Mouse (Mus musculus) lung, postnatal 10 days (tissue): ENCODE results near the gene Coa7.
"Not testable (repeated sequence)": the region's sequence is repeated elsewhere in the genome, so short reads cannot be mapped to it uniquely, and the experiment has no call there.

ENCODE experiments used
- DNase-seq: peaks from one replicate; pipeline ENCODE4 v3.0.0; 2021

The Coa7 gene

DNA sequence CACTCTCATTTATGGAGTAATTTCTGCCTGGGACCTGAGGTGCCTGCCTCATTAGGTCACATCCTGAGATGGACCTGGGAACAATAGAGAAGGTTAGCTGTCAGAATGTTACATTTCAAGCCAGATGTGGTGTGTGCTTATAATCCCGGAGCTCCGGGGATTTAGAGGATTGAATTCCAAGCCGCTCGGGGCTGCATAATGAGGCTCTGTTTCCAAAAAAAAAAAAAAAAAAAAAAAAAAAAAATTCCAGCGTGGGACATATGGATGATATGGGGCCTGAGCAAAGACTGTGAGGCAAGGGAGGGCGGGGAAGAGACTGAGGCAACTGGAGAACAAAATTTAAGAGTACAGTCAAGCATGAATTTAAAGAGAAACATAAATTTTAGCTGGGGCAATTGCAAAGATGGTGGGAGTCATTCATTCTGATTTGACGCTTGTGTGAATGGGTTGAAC lies 16.7 kb downstream of the Coa7 start:
- no peak for DNase-seq

DNA sequence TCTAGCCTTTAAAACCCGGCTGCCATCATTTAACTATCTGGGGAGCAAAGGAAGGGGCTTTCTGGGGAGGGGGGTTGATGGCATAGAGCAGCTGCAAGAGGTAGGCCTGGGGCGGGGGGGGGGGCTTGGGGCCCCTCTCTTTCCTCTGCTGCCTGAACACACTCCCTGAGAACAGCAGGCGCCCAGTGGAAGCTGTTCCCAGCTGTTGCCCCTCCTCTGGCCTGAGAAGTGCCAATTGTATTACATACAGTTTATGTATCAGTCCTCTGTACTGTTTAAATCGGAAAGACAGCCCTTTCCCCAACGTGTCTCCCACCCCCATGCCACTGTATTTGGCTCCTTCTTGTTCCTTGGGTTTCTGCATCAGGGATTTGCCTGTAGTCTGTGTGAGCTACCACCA lies 17.9 kb downstream of the Coa7 start:
- DNase-seq: no peak

DNA sequence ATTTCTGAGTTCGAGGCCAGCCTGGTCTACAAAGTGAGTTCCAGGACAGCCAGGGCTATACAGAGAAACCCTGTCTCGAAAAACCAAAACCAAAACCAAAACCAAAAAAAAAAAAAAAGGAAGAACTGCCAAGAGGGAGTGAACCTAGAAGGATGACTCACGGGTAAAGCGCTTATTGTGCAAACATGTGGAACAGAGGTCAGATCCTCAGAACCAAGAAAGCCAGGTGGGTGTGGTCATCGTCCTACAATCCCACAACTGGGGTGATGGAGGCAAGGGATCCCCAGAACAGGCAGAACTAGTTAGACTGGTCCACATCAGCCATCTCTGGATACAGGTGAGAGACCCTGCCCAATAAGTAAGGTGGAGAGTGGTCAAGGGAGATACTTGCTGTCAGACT lies 19.2 kb downstream of the Coa7 start:
- no peak for DNase-seq

DNA sequence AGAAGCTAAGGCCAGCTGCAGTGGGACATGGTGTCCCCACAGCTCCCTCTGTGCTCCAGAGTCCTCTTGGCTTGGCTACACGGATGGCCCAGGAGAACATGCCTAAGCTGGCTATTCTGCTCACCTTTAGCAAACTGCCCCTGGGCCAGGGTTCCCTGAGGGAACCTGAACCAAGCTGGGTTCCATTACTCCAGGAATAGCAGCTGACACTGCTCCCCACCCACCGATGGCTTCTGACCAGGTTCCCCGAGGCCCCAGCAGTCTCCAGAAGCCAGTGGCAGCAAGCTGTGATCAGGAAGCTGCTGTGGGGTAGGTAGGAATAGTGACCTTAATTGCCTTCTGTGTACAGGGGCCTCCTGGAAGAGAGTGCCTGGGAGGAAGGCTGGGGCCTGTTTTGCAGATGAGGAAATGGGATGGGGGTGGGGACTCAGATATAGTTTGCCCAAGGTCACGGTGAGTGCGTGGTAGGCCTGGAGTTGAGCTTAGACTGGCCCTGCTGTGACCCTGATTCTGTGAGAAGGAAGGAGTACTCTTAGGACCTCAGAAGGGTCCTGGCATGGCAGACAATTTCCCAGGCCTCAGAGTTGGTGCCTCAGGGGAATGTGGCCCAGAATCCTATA lies 20.4 kb downstream of the Coa7 start:
- DNase-seq: no peak

DNA sequence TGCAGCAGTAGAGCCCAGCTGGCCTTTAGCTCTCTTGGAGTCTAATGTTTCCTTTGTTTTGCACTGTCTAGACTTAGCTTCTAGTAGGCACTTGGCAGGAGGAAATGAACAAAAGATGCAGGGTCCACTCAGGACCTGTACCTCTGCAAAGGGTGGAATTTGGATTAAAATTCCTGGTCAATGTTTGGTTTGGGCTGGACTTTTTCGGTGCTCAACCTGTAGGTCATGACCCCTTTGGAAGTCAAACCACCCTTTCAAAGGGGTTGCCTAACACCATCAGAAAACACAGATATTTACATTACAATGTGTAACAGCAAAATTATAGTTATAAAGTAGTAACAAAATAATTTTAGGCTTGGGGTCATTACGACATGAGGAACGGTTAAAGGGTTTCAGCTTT lies 21.1 kb downstream of the Coa7 start:
- DNase-seq: no peak

DNA sequence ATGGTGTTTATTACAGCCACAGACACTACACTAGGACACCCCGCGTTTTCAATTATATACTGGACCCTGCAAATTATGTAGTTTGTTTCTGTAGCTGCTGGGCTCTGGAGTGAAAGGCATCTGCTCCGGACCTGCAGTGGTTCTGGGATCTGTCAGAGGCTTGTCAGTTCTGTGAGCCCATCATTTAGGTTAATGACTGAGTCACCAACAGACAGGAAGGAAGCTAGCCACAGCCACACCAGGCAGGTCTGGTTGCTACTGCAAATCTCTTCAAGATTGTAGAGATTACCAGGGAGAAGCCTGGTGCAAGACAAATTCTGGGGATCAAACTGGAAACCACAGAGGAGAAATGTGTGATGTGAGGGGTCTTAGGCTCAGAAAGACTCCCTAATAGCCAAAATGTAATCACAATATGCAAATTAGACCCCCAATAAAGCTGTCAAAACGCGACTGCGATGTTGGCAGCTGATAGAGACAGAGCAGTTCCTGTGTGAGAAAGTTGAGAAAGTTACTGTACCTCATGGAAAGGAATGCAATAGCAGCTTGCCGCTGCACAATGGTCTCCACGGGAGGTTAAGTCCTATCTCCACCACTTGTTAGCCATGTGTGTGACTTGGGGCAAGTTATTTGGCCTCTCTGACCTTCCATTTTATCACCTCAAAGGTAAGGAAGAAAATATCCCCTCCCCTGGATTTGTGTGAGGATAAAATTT lies 22.1 kb downstream of the Coa7 start:
- DNase-seq: no peak

DNA sequence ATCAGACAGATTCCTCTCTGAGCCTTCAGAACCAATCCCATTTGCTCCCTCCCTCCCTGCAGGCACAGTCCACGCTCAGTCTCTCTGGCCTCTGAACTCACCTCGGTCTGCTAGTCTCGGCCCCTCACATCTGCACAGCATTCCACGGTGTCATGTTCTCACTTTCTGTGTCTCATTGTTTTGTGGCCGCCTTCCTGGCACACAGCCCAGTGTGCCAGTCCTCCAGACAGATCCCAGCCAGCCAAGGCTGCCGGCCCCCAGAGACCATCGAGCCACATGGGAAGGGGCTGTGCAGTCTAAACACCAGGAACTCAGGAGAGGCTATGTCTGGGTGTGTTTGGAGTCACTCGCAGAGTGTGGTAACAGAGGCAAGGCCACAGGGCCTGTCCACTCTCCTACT lies 22.9 kb downstream of the Coa7 start:
- DNase-seq: peak; percentile 54

DNA sequence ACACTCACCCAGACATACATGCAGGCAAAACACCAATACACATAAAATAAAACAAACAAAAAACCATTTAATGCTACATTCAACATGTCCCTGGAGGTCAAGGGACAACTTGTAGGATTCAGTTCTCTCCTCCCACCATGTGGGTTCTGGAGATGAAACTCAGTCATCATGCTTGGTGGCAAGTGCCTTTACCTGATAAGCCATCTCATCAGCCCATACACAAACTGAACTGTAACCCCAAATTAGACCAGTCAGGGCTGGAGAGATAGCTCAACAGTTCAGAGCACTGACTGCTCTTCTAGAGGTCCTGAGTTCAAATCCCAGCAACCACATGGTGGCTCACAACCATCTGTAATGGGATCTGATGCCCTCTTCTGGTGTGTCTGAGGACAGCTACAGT lies 25.7 kb downstream of the Coa7 start:
- not testable (repeated sequence) for DNase-seq

DNA sequence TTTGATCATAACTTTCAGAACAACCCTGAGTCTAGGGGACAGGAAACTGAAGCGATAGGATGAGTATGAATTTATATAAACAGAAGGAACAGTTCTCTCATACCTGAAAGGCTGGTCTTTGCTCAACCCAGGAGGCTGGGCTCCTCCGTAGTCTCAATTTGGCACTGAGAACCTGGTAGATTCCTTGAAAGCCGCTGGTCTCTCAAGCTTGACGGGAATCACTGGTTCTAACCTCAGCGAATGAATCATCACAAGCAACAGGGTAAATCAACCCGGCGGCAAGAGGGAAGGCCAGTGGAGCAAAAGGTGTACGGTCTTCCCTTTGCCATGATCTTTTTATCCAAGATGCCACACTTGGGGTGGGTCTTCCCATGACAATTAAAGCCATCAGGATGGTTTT lies 29.5 kb downstream of the Coa7 start:
- DNase-seq: no peak

DNA sequence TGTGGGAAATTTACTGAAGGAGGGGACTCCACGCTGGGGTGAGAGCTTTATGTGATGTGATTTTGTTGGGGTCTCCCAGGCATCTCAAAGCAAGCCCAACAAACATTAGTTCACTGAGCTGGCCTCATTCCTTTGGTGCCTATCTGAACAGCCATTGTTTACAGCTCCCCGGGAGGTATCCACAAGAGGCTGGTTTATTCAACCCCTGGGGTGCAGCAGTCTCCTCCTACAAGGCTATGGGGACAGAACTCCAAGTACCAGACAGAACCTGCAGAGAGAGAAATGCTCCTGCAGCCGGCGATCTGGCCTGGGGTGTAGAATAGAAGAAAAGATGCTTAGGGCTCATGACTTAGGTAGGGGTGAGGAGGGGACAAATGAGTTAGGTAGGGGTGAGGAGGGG lies 30.6 kb downstream of the Coa7 start:
- no peak for DNase-seq

DNA sequence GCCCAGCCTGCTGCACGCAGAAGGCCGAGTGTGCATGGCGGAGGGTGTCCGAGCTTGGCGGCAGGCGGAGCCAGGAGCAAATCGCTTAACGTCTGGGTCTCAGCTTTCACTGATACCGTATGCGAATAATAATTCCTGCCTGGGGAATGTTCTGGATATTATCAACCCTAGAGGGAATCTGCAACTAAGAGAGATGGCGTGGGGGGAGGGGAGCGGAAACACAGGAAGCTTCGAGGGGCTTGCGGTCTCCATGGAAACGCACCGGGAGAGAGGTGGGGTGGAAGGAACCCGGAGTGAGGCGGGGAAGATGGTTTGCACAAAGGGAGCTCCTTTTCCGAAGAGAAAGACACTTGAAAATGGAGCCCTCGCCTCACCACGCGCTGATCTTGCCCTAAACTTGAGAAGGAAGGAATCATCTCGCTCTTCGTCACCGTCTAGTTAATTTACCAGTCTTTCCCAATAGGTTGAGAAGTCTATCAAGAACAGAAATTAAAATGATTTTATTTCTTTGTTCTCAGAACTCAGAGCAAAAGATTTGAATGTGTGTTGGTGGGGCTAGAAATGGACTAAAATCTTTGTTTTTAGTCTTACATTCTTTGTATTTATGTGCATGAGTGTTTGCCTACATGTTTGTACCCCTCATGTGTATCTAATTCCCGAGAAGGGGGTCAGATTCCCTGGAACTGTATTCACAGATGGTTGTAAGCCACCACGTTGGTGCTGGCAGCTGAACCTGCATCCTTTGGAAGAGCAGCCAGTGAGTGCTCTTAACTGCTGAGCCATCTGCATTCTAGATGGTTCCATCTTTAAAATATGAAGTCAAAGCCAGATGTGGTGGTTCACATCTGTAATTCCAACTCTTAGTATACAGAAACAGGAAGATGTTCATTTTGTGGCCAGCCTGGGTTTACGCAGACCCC lies 32.5 kb downstream of the Coa7 start:
- peak; percentile 75 for DNase-seq

DNA sequence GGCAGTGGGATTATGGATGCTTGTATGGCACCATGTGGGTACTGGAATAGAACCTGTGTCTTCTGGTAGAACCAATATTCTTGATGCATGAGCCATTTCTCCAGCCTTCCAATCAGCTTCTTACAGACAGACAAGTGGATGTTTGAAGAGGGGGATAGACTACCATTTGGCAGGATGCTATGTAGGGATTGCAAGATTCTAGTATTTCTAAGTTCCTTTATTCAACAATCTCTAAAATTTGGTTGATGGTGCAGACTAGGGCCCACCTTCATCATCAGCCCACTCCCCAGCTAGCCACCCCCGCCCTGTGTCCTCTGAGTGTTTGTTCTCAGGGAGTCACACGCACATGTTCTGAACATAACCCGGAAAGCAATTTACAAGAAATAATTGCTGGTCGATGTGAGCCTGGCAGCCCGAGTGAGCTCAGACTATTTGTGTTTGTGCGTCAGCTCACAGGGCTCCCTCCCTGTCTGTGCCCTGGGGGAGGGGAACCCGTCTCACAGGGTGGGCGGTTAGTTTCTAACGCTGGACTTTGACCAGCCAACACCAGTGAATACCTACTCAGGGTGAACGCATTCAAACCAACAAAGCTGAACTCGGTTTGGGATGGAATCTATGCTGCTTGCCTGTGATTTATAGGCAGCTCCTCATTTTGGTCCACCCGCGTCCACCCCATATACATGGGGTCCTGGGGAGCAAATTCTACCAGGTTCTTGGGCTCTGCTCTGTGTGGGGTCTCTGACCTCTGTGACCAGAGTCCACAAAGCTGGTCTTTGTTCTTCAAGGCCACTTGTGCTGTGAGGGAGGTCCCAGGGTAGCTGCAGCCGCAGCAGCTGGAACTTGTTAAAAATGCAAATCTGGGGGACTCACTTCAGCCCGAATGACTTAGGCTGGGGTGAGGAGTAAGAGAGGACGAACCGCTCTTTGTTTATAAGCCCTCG lies 34.7 kb downstream of the Coa7 start:
- no peak for DNase-seq

DNA sequence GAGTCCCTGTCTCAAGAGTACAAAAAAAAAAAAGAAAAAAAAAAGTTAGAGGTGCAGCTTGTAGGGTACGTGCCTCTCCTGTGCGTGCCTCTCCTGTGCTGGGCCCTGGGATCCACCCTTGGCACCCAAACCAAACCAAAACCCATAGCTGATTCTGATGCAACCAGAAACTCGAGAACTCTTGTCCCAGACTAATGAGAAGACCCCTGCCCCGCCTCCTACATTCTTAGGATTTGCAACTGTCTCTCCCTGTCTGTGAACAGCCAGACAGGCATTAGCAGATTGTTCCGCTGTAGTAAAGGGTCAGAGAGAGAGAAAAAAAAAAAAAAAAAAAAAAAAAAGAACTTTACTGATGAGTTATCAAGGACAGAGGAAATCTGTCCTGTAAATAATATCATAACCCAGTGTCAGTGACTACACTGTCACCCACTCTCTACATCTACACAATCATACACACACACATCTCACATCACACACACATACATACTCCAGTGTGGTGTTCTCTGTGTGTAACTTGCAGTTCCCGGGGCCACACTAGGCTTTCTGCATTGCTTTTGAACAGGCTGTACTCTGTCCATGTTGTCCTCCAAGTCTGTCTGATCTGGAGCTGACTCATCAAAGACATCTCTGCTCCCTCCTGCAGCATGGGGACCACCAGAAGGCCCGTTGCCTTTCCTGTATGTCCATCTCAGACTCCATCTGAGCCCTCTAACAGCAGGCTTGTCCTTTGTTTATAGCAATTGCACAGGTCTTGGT lies 35.6 kb downstream of the Coa7 start:
- peak; percentile 61 for DNase-seq

DNA sequence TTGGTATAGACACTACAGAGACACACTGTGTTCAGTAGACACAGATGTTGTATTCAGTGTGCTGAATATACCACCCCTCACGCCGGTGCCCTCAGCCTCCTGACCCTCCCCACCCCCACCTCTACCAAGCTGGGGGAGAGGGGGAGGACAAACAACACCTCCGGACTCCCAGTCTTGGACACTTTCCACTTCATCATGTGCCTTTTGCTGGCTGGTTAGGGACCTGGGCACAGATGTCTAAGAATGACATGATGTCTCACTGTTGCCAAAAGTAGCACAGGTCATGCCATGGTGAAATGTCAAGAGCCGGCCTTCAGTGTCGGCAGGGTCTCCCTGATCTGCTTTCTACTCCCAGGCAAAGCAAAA lies 36.2 kb downstream of the Coa7 start:
- DNase-seq: no peak

DNA sequence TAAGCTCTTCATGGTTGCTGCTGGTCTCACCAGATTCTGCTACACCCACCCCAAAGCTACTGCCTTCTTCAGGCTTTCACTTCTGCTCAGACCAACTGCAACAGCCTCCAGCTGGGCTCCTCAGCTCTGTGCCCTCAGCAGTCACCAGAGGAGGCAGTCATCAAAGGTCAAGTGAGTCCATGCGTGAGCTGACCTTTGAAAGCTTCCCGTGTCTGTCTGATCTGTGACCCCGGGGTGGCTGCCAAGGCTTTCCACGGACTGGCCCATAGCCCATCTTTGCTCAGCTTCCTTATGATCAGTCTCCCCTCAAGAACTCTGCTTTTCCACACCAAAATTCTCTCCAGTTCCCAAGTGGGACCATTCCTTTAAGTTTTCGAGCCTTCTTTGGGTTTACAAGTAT lies 41.3 kb downstream of the Coa7 start:
- no peak for DNase-seq

DNA sequence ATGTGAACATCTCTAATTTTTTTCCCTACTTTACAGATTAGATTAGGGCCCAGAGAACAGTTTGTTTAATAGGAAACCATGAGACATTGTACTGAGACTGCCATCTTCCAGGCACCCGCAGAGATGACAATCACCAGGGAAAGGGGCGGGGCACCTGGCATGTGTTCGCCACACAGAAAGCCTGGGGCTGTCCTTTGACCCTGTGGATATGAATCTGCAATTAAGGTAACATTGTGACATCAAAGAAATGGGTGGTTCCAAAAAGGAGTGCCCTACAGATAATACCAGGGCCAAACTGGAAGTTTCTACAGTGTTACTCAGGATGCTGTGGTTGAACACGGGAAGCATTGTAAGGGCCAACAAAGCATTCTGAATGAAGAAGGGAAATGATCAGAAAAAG lies 42.5 kb downstream of the Coa7 start:
- DNase-seq: no peak

DNA sequence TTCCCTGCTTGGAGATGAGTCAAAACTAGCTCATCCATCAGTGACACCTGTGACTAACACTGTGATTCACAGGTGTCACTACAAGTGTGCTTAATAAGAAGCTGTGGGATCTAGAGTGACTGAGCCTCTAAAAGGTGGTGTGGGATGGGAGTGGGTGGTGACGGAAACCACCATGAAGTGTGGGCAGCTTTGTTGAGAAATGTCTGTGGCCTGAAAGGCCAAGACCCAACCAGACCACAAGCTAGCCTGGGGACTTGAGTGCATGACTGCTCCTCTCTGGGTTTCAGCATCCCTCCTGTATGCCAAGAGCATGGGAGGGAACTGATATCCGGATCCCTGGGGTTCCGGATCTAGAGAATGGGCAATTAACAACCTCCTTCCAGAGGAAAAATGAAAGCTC lies 43.5 kb downstream of the Coa7 start:
- no peak for DNase-seq

DNA sequence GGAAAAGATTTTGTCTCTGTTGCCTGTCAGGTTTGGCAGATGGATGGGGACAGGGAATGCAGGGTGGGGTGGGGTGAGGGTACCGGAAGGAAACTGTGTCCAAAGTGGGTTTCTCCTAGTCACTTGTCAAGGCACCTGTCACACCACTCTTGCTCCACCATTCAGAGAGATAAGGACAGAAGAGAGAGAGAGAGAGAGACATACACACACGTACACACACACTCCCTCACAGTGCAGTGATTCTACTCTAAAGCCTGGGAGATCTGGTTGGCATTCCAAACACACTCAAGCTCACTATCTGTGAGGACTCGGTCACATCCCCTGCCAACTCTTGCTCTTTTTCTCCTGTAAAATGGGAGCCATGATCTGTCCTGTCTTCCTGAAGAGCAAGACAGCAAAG lies 44.2 kb downstream of the Coa7 start:
- no peak for DNase-seq

DNA sequence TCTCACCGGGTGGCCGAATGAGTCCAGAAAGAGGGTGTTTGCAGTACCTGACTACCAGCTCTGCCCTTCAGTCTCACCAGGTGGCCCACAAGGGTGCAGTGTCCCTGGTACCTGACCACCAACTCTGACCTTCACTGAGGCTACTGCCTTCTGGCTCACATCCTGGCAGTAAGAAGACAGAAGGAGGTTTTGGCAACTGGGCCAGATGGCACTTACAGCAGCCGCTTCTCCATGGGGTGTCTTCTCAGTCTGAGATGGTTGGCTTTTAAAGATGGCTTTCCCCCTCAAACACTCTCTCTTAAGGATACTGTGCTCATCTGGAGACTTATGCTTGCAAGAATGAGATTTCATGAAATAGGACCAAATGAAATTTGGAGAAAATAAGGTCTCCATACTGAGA lies 51.5 kb downstream of the Coa7 start:
- DNase-seq: no peak

DNA sequence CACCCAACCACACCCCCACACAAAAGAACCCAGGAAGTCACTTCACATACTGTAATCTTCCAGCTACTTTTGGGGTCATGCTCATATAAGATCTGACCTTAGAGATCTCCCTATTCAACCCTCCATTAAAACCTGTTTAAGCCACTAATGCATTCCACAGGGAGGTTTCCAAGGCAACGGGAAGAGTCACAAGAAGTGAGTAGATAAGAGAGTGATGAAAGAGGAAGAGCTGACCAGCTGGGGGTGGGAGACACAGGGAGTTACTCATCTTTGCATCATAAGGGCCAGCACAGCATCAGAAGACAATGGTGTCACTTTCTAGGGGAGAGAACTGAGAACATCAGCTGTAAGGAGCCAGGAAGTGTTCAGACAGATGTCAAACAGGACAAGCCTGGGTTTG lies 52.2 kb downstream of the Coa7 start:
- DNase-seq: no peak

DNA sequence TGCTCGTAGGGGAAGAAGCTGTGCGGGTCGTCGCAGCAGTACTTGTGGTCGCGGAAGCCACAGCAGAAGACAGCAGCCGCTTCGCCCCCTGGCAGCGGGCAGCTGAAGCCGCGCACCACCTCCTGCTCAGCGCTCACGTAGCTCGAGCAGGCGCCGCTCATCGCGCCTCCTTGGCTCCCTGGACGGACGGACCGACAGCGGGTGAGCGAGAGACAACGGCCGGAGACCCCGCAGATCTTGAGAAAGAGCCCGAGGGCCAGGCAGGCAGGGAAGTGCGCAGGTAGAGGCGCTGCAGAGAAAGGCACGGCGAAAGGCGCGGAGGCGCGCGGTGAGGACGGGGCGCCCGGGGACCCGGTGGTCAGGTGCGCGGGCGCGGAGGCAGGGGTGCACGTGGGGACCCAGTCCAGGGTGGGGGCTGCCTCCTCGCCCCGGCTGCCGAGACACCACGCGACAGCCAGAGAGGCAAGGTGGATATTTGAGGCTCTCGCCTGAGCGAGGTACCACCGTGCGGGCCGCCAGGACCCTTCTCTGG lies 55.3 kb downstream of the Coa7 start, which contains the start of gene Shisal2a:
Gene Shisal2a, minus strand, starts transcription at position 167 of the 532 bp plus-strand sequence.
- no peak for DNase-seq

DNA sequence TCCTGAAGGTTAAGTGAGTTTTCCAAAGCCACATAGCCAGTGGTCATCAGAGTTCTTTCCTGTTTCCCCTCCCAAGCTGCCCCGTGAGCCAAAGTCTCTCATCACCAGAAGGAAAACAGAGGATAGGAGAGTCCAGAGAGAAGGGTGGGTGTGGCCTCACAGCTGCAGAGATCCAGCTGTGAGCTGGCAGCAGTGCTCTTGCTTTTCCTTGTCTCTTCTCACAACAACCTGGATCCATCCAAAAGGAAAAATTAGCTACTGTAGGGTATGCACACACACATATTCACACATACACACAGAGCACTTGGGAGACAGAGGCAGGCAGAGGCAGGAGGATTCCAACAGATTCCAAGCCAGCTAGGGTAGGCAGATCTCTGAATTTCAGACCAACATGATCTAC lies 58.1 kb downstream of the Coa7 start:
- DNase-seq: no peak
